Mouse (Mus musculus) stomach, postnatal 0 days (tissue): ENCODE measurements around the gene Slc38a1.

Experiments used
- CTCF ChIP-seq: IDR thresholded peaks from 2 replicates; pipeline ENCODE4 v1.5.1; 2016; ENCODE audit warnings: antibody characterized with exemption, low read depth, mild to moderate bottlenecking, moderate library complexity
- EP300 ChIP-seq: optimal IDR thresholded peaks from 2 replicates; pipeline ENCODE3; 2016; ENCODE audit warnings: antibody characterized with exemption

DNA sequence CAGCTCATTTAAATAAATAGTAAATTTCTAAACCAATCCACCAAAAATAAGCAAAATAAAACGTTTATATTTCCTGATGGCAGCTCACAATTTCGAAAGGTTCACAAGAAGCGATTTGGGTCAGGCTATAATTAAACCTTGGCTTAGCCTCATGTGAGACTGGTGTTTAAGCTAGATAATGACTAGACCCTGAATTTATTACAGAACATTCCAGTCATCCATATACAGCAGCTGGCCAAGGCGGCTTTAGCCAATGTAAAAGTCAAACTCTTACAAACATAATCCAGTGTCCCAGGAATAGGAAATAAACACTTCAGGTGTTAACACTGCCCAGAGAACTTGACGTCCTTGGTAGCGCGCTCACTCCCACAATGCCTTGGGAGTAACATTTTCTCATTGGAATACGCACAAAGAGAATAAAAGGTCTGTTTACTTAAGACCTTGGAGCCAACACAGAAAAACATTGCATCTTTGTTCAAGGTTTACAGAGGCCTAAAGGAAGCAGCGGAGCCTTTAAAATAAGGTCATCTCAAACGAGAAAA, 50.8 kb downstream of the Slc38a1 start:
- TF ChIP-seq CTCF (no peak), EP300 (no peak)
